Mouse (Mus musculus): ENCODE data around the gene Dnajc2.
"Not testable (repeated sequence)": the region's sequence is repeated elsewhere in the genome, so short reads cannot be mapped to it uniquely, and the experiment has no call there.

The Dnajc2 gene

GRCm38 (mm10) chr5:21739881-21740280, 45.2 kb downstream of the Dnajc2 start:
- DNase-seq (ENCODE audit: low read depth) = no peak

GRCm38 (mm10) chr5:21739120-21739519, 45.9 kb downstream of the Dnajc2 start:
- DNase-seq (ENCODE audit: low read depth) = no peak

DNA sequence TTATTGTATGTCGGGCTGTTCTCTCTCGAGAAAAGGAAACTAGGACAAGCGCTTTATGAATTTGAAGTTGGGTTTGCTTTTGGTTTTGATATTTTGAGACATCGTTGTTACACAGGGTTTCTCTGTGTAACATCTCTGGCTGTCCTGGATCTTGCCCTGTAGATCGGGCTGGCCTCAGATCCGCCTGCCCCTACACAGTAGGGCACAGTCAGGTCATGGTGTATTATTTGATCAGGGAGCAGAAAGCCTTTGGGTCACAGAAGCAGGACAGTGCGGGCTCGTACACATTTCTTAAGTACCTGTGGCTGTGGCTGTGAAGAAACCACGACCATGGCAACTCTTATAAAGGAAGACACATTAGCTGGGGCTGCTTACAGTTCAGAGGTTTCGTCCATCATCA, 47.4 kb downstream of the Dnajc2 start:
- DNase-seq (ENCODE audit: low read depth) = no peak

DNA sequence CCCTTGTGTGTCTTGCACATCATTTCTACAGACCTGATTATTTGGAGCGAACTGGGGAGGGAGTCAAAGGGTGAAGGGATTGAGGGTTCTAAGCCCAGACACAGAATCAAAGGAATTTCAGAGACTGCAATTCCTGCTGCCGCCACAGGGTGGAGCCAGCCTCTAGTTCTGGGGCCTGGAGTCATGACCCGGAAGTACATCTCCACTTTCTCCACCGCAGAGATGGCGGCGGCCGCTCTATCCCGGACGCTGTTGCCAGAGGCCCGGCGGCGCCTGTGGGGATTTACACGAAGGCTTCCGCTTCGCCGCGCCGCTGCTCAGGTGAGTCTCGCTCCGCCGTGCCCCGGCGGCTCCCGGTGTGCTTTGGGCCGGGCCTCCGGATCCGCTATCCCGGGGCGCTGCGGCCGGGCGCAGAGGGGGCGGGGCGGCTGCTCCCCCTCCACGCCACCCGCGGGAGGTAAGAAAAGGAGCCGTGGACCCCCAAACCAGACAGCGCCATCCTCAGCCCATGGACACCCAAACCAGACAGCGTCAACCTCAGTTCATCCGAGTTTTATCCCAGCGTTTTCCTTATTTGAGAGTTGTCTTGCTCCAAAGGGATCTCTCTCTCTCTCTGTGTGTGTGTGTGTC, 48.0 kb downstream of the Dnajc2 start, which contains the start of gene Pmpcb:
Gene Pmpcb, plus strand, starts transcription at position 186 of the 630 bp plus-strand sequence.
- peak; percentile 92 for DNase-seq (ENCODE audit: low read depth)

DNA sequence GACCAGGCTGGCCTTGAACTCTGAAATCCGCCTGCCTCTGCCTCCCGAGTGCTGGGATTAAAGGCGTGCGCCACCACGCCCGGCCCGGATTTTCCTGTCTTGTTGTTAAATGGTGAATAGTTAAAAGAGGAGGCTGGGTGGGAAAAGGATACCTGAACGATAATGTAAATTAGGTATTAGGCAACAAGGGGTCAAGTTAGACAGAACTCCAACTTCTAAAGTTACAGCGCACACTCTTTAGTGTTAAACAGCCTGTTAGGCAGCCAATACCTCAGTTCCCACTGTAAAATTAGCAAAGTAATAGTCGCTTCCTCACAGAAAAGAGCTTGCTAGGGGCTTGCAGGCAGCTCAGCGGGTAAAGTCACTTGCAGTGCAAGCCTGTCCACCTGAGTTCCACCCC, 49.0 kb downstream of the Dnajc2 start:
- no peak for DNase-seq (ENCODE audit: low read depth)

DNA sequence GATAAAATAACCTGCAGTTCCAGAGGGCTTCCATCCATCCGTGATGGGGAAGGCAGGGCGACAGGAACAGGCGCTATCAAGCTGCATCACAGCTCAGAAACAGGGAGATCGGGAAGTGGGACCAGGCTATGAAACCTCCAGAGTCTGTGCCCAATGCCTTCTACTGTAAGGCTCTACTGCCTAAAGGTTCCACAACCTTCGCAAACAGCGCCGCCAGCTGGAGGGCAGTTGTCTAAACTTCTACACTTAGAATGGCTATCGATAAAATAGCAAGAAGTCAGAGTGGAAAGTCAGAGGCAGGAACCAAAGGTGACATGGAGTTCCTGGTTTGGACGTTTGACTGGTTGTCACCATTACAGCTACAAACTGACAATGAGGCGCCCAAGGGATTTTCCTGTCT, 49.5 kb downstream of the Dnajc2 start:
- DNase-seq (ENCODE audit: low read depth) = peak; percentile 90

- no peak for DNase-seq (ENCODE audit: low read depth)
These were observed 50.0 kb downstream of the Dnajc2 start for GRCm38 (mm10) chr5:21735100-21735499.

GRCm38 (mm10) chr5:21732930-21733329, 52.1 kb downstream of the Dnajc2 start:
- DNase-seq (ENCODE audit: low read depth) = peak; percentile 64

GRCm38 (mm10) chr5:21732177-21732911, 52.7 kb downstream of the Dnajc2 start:
- DNase-seq (ENCODE audit: low read depth) = no peak

GRCm38 (mm10) chr5:21729107-21729506, 55.9 kb downstream of the Dnajc2 start:
- DNase-seq (ENCODE audit: low read depth) = no peak

- DNase-seq (ENCODE audit: low read depth) = no peak
These were observed 60.2 kb downstream of the Dnajc2 start for GRCm38 (mm10) chr5:21724872-21725271.

DNA sequence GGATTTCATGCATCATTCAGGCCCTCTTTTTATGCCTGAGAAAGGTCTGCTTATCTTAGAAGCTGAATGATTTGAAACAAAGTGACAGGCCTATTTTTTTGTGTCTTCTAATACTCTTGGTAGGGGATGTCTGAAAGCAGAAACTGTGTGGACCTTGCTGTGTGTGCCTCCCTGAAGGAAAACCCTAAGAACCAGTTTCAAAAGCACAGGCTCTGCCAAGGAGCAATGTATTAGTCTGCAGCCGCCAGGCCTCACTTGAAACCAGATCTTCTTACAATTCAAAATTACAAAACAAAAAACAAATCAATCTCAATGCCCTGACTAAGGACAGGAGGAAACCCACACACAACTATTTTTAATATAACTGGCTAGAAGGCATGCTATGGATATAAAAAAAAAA, 60.6 kb downstream of the Dnajc2 start:
- peak; percentile 62 for DNase-seq (ENCODE audit: low read depth)

DNA sequence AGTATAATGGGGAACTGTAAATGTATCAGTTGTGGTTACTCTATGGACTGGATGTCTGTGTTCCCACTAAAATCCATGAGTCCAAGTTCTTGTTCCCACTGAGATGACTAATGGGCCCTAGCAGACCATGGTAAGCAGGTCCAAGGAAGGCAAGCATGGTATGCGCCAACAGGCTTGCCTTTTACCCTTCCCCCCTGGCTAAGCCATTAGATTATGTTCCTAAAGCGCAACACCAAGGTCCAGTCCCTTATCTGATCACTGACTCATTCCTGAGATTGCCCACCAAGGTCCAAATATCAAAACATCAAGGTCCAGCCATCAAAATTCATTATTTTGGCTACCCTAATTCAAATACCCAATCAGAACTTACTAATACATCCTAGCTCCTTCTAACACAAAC, 65.8 kb downstream of the Dnajc2 start:
- DNase-seq (ENCODE audit: low read depth) = no peak

DNA sequence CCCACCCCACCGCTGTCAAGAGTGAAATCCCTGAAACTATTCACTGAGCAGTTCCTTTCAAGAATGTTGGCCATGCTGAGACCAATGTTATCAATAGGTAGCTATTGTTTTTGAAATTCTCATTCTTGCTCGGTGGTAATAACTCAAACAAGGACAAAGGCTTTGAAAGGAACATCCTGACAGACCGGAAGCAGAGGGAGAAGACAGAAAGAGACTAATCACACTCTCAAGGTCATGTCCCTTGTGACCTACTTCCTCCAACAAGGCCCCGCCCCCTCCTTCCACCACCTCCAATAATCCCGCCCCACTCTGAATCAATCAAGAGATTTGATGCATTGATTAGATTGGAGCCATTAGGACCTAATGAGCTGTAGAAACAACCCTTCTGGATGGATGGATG, 66.5 kb downstream of the Dnajc2 start:
- DNase-seq (ENCODE audit: low read depth) = no peak

- no peak for DNase-seq (ENCODE audit: low read depth)
These were observed 67.8 kb downstream of the Dnajc2 start for GRCm38 (mm10) chr5:21717165-21717715.

DNA sequence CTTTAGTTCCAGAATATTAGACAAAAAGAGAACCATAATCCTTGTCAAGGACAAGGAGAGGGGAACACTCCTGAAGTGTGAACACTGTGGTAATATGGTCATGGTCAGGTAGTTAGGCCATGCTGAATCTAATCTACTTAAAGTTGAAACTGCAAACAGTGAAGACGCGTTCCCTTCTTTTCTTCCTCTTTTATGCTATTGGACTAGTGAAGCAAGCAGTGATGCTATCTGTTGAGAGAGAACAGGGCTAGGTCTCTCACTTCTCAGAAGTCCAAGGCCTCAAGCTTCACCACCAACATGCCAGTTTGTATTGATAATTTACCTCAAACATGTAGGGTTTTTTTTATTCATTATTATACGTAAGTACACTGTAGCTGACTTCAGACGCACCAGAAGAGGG, 70.6 kb downstream of the Dnajc2 start:
- DNase-seq (ENCODE audit: low read depth) = no peak

GRCm38 (mm10) chr5:21712127-21712715, 72.8 kb downstream of the Dnajc2 start:
- peak; percentile 34 for DNase-seq (ENCODE audit: low read depth)

DNA sequence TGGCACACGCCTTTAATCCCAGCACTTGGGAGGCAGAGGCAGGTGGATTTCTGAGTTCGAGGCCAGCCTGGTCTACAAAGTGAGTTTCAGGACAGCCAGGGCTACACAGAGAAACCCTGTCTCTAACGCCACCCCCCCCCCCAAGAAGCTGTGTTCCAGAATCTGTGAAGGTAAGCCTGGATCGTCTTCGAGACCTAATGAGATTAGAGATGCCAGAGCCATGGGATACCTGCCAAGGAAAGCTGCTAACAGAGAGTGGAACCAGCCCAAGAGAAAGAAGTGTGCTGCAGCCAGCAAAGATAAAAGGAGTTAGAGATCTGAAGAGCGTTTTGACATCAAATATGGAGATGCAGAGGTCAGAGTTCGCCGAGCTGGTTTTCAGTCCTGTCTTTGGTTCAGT, 77.0 kb downstream of the Dnajc2 start:
- not testable (repeated sequence) for DNase-seq (ENCODE audit: low read depth)

Measured in NIH3T3 (cell line).